ENCODE assay signal across 8 mouse cellular contexts in genomic region chr13:99514917-99515591, GRCm38 (mm10). TPM values are rescaled to one million over a fixed set of nuclear protein-coding genes. Genes with fewer than 3 reads are reported as not detected.
DNase-seq lines count a peak whose midpoint lies in the region.

No protein-coding gene starts in this region.

- DNase-seq in Muller cell, postnatal 12 days (ENCODE audit: inconsistent ontology term): peak; percentile 90
- peak; percentile 84 for DNase-seq in cerebellum, adult 8-10 months
- peak; percentile 80 for DNase-seq in forelimb bud, embryonic 11.5 days (ENCODE audit: low read depth, low spot score)
- peak; percentile 78 to 79 for DNase-seq in heart, postnatal 36 days
- DNase-seq in layer of hippocampus, adult 9-11 months: peak; percentile 67
- DNase-seq in lung, postnatal 10 days: peak; percentile 84
- peak; percentile 93 for DNase-seq in retina, postnatal 1 day
- no peak for DNase-seq in spleen, postnatal 14 days (ENCODE audit: low spot score in 2 of 2)

- intact Hi-C loops in heart, postnatal 36 days (cut with DNase I): loop anchor here (5.0 kb wide), 1 partner anchor 322 kb away; no protein-coding TSS in a partner anchor

RNA-seq across cellular contexts. Expression of gene Map1b, which starts 1.3 kb away (rescaled TPM):
- total RNA-seq in heart, postnatal 36 days (2021): 10 to 100 TPM; 11.8 to 14.4 TPM

Comparison
In these comparisons a context has a peak if more than half of its experiments do, and no peak if none do; other contexts are left out.
1. DNase-seq: peak in Muller cell, postnatal 12 days (single experiment), cerebellum, adult 8-10 months (single experiment), forelimb bud, embryonic 11.5 days (single experiment), heart, postnatal 36 days (2 of 2), layer of hippocampus, adult 9-11 months (single experiment), lung, postnatal 10 days (single experiment) and retina, postnatal 1 day (single experiment); none in spleen, postnatal 14 days (0 of 2).